Mouse (Mus musculus): ENCODE measurements around the gene Ddx1.

The Ddx1 gene

DNA sequence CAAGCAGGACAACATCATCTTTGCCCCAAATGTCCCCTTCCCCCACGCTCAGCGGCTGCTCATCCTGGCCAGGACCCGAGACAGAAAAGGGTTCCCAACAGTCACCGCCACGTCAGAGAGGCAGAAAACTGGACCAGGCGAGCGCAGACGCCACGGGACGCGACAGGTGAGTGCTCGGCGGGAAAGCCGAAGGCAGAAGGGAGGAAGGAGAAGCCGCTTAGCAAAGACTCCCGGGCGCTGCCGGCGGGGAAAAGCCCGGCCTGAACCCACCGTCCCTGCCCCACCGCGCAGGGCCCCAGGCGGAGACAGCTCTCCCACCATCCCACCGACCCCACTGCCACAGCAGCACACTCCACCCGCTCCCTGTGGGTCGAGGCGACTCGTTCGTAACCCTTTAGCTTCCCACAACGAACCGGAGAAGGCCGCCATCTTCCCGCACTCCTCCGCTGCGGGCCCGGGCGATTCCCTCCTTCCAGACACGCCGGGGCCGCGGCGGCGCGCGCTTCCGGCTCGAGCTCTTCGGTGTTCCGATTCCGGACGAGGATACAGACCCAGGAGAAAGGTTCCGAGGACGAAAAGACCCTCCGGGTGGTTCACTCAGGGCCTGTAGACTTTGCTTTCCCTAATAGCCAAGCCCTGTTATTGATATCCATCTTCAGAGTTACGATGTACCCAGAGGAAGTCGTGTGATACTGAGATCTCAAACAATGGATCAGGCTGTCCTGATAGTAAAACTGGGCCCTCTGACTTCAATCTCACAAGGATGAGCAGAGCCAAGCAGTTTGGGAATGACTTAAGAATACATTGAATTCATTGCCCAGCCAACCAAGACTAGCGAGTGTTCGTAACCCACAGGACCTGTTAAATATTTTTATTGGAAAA, at the start of gene Ddx1:
TSS of gene Ddx1 (minus strand) at position 523 of the 882 bp plus-strand sequence.
- peak; percentile 80 for DNase-seq (ENCODE audit: low read depth, low spot score)

DNA sequence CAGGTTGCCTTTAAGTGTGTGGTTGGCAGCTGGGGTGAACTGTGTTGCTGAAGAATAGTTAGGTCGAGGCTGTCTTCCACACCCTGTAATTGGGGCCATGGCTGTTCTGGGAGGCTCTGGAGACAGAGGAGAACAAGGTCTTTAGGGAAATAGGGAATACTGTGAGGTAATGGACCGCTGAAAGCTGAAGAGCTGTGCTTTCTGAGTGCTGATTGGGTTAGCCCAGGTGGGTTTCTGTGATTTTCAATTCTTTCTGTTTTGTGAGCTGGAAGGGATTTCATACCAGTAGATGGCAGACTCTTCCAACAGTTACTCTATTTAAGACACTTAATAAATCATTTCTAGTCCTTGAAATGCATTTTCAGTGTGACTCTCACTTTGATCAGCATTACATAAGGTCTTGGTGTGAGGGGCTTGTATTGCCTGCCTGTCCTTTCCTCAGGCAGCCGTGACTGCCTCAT, 44.4 kb upstream of the Ddx1 start:
- no peak for DNase-seq (ENCODE audit: low read depth, low spot score)

DNA sequence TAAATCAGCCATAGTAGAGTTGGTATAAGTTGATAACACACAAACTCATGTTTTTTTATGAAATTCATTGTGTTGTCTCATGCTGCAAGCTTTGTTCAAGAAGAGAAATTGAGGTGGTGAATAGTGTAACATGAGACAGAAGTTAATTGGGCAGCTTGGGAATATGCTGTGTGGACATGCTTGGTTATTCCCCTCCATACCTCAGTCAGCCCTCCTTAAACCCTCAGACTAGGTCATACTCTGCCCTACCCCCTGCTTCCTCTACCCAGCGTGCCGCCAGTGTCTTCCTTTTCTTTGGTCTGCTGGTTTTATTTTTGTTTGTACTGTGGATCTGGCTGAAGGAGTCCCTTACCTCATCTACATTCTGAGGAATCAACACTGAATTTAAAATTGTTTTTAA, 42.4 kb upstream of the Ddx1 start:
- no peak for DNase-seq (ENCODE audit: low read depth, low spot score)

DNA sequence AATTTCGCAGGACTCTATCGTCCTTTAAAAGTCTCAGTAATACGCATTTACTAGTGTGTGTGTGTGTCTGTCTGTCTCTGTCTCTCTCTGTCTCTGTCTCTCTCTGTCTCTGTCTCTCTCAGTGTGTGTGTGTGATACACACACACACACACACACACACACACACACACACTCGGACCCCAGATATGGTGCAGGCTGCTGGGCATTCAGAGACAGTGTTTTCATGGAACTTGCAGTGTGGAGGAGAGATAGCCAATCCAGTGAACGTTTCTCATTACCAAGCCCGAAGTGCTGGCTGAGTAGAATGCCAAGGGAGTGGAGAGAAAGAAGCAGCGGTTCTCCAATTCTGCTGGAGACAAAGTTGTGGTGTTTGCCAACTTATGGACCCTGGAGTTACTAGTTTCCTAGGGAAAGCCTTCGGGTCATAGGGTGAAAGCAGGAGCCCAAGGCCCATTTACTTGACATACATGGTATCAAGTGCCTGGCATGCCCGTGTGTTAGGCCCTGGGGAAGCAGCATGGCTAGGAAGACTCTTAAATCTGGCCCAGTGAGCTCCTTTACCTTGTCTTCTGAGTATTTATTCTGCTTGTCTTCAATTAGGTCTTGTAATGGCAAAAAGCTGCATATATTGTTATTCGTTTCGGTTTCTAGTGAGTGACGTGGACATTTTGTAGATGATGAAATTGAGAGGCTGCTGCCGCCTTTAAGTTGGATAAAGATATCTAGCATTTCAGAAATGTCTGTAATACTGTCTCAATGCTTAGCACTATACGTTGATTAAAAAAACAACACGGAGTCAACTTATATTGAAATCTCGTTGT, 20.8 kb upstream of the Ddx1 start:
- DNase-seq (ENCODE audit: low read depth, low spot score) = peak; percentile 10

DNA sequence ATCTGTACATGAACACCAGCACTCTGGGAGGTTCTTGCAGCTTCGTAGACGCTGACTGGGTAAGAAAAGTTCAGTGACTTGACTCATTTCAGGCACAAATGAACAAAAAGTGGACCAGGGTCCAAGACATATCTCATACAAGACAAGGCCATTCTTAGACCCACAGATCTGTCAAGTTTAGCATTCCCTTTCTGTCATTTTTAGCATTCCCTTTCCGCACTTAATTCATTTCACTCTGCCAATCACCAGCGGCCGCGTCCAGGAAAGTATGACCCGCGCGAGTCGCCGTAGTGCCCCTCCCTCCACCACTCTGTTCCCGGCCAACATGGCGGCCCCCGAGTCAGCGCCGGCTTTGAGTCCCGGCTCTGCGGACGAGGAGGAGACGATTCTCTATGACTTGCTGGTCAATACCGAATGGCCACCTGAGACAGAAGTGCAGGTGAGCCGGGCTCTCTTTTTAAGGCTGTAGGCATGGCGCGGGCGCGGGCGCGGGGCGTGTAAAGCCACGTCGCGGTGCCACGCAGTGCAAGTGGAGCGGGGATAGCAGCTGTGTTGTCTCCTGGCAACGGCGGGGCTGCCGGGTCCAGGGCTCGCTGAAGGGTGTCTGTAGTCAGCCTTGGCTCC, 19.9 kb upstream of the Ddx1 start, which contains the start of gene Nbas:
TSS of gene Nbas (plus strand) at position 308 of the 624 bp plus-strand sequence.
- DNase-seq (ENCODE audit: low read depth, low spot score) = peak; percentile 75

DNA sequence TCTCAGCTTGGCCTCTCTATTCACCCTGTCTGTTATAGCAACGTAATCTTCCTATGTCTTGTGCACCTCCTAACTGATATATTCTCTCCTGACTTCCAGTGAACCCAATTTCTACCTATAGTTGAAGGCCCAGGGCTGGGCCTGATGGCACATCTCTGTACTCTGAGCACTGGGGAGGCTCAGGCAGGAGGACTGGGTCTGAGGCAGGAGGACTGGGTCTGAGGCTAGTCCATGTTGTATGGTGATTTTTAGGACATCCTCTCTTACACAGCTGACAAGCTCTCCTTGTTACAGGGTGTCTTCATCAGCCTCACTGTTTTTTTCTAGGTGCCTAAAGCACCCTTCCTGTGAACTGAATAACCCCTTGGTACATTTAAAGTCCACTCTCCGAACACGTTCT, 19.4 kb upstream of the Ddx1 start:
- no peak for DNase-seq (ENCODE audit: low read depth, low spot score)

DNA sequence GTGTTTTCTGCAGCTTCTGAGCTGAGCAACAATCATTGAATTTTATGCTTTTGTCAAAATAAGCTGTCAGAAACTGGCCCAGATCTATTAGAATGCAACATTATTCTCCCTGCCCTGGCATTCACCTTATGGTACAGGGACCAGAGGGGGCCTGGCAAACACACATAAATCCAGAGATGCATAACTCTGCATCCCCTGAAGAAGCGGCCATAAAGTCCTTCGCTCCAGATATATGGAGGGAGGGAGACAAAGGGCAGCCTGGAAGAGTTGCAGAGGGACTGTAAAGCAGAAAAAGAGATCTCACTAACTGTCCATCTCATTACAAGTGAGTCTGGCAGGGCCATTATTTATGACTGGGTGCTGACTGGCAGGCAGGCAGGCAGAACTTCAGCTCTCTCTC, 6.7 kb upstream of the Ddx1 start:
- no peak for DNase-seq (ENCODE audit: low read depth, low spot score)

DNA sequence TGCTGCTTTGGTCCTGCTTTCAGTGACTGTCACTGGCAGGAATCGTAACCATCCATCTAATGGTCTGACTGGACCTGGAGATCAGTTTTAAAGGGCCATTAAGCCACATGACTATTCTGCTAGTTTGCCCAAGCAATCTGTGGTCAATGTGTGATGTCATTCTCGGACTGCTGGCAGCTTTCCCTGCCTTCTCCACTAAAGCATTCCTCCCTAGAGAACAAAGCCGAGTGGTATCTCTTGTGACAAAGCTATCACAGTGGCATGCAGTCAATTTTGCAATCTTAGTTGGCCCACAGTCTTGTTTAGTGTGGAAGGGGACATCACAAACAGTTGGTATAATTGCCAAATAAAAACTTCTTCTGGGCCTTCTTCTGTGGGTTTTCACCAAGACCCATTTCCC, 6.1 kb upstream of the Ddx1 start:
- DNase-seq (ENCODE audit: low read depth, low spot score) = no peak

DNA sequence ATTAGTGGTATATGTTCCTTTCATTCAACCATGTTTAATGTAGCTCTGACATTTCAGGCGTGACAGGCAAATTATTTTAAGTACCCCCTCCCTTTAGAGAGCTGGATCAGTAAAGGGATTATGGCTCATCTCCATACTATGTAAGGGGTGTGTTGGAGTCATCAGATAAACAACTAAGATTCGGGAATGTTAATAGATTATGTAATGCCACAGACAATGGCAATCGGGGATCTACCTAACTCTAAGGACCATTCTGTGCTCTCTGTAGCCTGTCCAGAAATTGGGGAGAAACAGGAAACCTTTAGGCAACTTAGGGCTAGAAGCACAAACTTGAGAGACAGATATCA, 533 bp upstream of the Ddx1 start:
- no peak for DNase-seq (ENCODE audit: low read depth, low spot score)

DNA sequence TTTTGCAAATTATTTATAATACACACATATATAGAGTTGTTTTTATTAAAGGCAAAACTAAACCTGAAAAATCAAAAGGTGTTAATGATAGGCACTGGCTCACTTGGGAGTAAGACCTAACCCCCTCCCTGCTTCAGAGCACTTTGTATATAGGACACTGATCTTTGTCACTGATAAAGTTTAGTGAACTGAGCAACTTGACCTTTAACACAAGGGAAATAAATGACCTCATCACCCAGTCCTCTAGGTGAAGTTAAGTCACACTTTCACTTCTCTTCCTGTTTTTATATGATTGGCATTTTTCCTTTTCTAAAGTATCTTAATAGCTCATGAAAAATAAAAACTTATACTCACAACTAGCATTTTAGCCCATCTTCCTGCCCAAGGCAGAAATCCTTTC, 6.6 kb downstream of the Ddx1 start:
- DNase-seq (ENCODE audit: low read depth, low spot score) = no peak

DNA sequence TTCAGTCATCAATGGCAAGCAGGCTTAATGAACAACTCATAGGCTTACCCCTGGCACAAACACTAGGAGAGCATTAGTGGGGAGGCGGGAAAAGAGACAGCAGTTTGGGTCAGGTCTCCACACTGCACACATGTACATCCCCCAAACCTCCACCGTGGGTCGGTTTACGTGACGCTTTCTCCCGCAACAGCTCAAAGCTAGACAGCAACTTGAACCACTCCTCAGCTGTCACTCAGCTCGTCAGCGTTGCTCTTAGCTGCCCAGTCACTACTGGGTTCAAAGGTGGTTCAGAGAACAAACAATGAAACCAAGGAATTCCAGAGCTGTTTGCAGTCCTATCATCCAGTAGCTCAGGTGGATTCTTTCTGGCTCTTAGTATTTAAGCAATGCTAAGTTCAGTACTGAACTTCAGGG, 30.9 kb downstream of the Ddx1 start:
- DNase-seq (ENCODE audit: low read depth, low spot score) = no peak

DNA sequence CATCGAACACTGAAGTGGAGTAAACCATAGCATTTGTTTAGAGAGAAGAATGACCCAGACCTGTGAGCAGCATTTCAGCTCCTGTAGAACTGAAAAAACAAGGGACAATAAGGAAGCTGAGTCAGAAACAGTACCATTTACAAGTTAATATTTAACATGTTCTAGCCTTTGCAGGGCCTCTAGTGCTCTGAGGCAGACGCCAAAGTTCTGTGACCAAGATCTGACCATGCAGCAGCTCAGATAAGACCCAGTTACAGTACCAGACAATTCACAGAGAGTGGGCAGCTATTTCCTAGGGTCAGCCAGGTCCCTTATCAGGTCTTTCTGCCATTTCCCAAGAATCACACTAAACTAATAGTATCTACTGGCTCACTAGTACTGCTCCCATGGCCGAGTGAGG, 31.4 kb downstream of the Ddx1 start:
- DNase-seq (ENCODE audit: low read depth, low spot score) = no peak

DNA sequence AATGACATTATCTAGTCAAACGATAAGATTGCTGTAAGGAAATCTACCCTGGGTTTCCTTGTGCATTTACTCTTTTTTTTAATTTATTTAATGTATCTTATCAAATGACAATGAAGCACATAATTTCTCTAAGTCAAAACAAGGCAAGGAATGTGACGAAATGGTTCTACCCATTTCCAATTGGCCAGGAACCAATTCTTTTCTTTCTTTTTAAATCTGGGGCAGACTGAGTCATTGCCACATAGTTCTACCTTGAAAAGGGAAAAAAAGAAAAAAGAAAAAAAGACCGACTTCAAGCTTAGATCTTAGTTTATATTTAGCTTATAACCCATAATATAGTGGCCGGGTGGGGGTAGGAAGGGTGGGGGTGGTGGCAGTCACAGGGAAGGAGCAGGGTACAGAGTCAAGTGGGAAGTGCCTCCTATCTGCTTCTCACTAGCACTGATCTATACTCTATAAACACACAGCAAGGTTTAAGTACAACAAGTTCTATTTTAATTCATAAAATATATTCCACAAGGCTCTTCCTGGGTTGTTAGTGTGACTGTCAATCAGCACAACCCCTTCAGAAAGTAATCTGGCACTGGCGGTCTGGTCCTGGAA, 32.4 kb downstream of the Ddx1 start:
- DNase-seq (ENCODE audit: low read depth, low spot score) = no peak

DNA sequence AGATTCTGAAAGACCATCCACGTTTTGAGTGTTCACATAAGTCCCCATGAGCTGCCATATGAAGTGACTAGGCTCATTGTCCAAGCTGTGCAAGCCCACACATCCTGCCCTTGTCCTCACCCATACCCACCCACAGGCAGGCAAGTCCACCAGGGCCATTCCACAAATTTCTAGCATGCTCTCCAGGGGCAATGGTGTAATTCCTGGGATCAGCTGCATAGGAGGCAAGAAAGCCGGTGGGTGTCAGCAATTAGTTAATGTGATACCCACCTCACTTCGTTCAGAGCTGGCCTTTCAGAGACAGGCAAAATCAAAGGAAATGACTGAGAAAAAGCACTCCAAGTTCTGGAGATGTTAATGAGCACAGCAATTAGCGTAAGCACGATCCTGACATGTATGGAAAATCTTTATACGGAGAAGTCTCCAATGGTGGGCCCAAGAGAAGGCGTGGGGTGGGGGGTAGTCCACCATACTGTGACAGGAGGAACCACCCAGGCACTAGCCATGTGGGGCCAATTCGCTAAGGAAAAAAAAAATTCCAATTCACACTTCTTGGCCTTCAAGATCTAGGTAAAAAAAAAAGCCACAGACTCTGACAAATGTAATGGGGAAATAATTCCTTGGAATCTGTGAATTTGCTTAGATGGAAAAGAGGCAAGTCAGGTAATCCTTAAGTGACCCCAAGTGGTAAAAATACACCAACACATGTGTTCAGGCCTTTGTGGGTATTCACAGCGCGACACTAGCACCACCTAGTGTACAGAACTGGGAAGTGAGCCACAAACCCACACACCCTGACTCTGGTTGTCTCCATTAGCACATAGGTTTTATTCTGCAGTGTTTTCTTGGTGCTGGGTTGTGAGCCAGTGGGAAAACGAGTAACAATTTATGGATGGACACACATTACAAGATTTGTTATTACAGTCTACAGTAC, 34.4 kb downstream of the Ddx1 start:
- DNase-seq (ENCODE audit: low read depth, low spot score) = peak; percentile 86

DNA sequence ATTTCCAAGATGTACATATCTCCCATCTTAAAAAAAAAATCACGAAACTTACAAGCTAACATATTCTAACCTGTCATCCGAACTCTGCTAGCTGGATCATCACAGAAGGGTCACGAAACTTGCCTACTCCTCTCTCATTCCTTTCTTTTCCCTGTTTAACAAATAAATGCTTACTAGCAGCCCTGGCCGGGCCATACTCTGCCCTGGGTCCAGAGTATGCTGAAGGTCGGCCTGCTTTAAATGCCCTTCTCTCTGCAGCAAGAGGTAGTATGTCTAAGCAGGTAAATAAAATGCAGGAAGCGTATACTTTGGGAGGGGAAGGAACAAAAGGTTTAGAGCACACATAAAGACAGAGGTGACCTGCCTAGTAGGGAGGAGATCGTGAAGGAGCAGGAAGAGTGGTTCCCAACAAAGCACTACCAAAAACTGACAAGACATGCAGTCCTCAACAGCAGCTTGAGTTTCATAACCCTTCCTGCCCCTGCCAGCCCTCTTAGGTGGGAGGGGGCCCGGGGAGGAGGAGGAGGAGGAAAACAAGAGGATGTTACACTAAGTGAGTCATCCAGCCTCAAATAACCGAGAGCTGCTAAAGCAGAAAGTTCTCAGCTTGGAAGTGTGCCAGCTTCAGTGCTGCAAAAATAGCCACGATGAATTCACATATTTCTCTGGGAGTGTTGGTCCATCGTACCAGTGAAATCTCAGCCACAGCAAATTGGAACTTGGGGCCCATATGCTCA, 37.1 kb downstream of the Ddx1 start:
- DNase-seq (ENCODE audit: low read depth, low spot score) = no peak

DNA sequence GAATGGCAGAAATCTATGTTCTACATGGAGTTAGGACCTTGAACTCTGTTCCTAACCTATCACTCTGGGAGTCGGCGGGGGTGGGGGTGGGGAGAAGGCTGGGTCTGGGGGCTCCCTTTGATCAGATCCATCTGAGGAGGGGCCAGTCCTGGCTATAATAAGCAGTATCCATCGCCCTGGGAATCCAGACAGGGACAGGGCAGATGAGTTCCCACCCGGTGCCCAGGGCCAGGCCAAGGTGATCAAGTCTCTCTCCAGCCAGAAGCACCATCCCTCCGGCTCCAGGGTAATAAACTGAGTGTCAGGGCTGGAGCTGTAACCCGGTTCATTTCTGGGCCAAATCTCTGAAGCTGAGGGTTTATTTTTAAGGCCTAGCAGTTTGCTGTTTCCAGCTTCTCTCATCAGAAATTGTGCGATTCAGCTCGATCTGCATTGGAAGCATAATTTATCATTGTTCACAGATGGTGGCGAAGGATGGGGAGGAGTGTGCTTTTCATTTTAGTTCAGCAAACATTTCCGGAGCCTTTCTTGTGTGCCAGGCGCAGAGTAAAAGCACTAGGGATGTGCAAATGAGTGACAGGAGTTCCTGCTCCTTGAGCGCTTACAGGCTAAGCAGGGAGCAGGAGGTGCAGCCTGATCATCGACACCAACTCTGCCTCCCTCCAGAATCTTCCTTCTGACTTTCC, 39.2 kb downstream of the Ddx1 start:
- DNase-seq (ENCODE audit: low read depth, low spot score) = no peak

DNA sequence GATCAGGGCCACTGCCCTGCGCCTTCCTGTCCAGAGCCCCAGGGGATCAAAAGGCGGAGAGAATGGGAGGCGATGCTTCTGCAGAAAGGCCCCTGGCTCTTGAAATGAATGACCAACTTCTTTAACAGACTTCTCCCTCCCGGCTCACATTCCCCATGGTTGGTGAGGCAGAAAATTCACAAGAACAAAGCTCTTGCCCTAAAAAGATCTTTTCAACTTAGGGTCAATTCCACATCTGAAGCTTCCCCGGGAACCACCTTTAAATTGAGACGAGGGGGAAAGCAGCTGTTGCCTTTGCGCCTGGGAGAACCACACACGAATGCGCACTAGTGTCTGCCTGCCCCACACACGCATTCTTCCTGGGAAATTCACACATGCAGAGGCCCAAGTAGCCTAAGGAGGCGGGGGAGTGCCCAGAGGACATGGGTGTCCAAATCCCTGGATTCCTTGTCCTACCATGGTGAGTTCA, 40.0 kb downstream of the Ddx1 start:
- no peak for DNase-seq (ENCODE audit: low read depth, low spot score)

DNA sequence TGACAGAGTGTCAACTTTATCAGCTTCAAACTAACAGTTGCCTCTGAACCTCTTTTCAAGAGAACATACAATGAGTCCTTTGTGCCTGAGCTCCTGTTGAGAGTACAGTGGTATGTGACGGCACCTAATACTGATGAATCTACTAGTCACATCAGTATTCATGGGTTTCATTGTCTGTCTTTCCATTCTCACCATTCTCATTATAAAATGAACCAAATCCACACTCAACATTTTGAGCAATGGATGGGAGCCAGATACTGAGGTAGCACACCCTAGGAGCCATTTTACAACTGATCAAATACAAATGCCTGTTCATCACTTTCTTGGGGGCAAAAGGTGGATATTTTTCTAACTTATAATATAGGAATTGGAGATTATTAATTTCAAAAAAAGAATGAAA, 40.5 kb downstream of the Ddx1 start:
- no peak for DNase-seq (ENCODE audit: low read depth, low spot score)

DNA sequence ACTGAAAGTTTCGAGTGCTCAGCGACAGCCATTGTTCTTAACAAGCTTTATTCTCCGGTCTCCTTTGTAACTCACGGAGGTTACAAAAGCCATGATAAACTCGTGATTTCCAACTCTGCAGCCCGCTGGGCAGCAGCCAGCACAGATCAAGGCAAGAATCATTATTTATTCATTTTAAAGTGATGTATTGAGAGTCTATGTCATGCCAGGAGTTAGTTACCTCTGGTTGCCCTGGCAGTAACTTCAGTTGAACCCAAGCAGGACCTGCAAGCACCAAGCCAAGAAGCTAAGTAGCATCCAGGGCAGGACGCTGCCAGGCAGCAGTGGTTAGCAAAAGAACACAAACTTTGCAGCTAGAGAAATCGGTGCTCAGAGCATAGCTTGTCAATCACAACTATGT, 41.9 kb downstream of the Ddx1 start:
- DNase-seq (ENCODE audit: low read depth, low spot score) = no peak

Measured in ES-CJ7 (cell line).